Mouse (Mus musculus) monocyte, adult 2 months (primary cell): ENCODE results near the gene Rab9.

Experiments used
- DNase-seq, 2 experiments: peaks; one replicate each; pipeline ENCODE4 v3.0.0; 2022; ENCODE audit warnings: low spot score in 2 of 2, low read depth in 1 of 2

The Rab9 gene

DNA sequence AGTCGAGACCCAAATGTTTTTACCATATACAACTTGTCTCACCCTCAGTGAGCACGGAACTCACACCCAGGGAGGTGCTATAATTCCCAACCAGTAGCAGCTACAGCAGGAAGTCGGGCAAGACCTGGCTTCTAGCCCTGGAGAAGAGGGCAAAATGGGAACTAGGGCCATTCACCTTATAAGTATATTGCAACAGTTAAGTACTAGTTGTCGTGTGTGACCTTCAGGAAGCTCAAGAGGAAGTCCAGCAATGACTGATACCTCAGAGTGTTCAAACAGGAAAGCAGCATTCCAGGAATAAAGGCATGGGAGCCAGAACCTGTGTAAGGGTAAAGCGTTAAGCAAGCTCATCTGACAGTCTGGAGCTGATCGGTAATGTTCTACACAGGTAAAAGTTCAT is 26.1 kb downstream of the Rab9 start:
- DNase-seq = no peak

DNA sequence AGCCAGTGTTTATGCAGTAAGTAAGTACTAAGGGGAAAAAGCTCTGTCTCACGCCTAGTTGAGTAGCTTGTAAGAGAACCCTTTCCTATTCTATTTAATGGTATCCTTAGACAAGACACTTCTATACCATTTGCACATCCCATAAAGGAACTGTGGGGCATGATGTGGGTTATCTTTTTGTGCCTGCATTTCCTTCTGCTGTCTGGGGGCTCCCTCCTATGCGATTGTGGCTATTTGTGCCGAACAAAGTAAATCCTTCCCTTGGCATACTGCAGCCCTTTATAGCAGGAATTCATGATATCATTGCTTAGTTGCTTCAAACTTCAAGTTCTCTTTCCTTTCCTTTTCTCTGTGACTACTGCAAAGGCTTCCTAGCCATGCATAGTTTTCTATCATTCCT is 35.1 kb downstream of the Rab9 start:
- no peak for DNase-seq

DNA sequence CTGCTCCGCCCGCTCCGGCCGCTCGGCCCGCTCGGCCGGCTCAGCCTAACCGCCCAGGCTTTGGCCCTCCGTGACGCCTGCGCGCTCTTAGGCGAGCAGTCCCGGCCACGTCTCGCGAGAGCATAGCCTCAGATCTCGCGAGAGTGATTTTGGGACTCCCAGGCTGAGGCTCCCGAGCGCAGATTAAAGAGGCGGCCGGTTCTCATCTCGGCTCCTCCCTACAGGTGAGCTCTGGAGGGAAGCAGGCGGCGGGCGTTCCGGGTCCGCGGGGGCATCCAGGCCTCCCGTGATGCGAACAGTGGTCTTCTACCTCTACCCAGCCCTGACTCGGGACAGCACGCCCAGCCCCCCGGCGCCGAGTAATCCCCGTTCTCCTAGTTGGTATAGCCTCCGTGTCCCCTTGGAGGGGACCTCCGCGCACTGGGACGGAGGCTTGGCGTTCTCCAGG is 39.0 kb downstream of the Rab9 start, which contains the start of gene Ofd1:
Ofd1 (minus strand) TSS at position 89 of the 448 bp plus-strand sequence.
- DNase-seq = peak; percentile 50 to 67

DNA sequence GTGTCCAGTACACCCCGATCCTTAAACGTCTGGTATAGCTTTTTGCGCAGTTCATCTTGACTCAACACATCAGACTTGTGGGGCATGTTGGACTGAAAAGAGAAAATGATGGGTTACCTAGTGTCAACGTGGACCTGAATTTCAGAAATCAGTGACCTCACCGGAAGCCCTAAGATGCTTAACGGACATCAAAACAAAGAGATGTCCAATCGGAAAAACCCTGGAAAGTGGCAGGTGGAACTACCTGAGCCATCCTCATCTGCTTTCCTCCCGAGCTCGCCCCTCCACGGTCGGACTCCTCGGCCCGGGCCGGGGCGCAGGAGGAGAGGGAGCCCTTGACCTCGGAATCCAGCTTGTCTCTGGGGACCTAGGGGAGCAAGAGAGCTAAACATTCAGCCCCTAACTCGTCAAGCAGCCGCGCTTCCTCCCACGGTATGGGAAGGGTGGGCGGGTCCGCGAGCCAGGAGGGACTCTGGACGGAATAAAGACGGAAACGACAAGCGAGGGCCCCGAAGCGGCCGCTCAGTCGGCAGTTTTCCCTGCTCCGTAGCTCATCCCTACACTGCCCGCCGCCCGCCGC is 39.5 kb downstream of the Rab9 start, which contains the start of gene Trappc2:
Trappc2 (plus strand) TSS at position 539 of the 580 bp plus-strand sequence.
- DNase-seq = no peak

DNA sequence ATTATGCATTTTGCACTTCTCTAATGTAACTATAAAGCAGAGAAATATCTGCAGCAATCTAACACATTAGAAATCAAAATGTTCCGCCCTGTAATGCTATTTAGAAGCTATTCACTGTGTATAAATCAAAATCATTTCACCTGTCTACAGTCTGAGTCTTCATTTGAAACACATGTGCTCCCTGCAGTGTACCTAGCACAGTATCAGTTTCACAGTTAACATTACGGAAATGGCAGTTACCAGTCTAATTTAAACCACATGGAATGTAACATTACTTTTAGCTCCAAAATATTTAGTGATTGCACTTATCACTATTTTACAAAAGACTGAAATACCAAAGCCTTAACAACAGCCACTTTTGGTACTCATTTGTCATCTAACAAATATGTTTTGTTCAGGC is 44.9 kb downstream of the Rab9 start:
- no peak for DNase-seq

DNA sequence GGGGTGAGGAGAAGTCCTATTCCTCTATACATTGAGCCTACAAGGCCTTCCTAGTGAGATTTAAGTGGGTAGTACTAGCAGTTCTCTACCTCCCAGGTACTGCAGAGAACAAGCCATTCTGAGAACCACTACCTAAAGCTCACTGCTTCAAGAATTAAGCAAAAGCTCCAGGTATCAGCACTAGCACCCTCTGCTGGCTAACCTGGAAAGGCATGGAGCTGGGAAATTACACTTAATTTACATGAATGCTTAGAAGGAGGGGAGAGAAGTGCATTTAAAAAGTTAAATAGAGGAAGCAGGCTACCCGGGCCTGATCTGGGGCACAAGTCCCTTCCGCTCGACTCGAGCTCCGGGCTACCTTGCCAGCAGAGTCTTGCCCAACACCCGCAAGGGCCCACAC is 63.5 kb downstream of the Rab9 start:
- DNase-seq = no peak

DNA sequence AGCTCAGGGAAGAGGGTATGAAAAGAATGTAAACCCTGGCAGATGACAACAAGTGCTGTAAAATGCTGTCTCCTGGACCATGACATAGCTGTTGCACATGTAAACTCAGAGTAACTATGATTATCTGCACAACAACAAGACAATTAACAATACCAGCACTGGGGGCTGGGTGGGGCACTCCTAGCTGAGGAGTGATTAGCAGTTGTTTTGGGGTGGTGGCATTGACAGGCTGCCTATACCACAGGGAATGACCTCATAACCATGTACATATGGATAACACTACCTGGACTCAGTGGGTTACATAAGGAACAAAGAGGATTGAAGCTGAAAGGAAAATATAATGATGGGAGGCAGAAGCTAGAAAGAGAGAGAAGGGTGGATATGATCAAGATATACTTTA is 71.8 kb downstream of the Rab9 start:
- DNase-seq = no peak
